Mouse (Mus musculus) regulatory T cell (primary cell): ENCODE measurements around the gene Plxna4.

Experiments used
- in situ Hi-C: fragments of 300-600 bp; cut with MboI, MseI; formaldehyde crosslinking; loops from one replicate; pipeline ENCODE4 v1.15.1; 2025; ENCODE audit warnings: high pct_unique_total_duplicates

Gene Plxna4

DNA sequence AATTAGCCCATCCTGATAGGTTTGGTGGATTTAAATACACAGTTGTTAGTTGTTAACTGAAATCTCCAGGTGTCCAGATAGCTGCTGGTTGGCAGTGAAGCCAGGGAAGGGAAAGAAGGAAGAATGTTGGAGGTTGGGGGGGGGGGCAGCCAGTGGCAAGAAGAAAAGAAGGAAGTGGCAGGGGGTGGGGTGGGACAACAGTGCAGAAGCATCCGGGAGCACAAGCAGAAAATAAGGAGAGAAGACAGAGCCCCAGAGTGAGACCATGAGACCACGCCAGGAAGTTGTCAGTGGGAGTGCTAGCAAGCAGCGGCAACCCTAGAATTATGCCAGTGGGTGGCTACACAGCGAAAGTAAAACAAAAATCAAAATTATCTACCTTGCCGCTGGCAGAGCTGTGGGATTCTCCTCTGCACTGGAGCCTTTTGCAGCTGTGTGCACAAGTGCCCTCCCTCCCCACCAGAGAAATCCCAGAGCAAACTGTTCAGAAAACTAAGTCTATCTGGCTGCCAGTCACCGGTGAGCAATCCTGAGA, 404.3 kb downstream of the Plxna4 start:
- in situ Hi-C loops, result no loop called here

DNA sequence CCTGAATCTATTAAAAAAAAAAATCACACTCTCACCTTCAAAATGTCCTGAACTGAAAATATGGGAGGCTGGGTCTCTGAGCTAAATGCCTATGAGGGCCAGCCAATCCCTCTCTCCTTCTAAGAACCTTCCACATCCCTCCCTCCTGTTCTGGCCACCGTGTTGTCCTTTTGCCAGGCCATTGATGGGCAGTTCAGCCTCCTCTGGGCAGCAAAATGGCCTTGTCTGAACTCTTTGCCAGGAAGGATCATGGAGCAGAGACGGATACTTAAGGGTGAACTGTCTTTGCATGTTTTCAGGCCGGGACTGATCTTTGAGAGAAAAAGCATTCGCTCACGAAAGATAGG, 408.0 kb downstream of the Plxna4 start:
- in situ Hi-C loops, result no loop called here

DNA sequence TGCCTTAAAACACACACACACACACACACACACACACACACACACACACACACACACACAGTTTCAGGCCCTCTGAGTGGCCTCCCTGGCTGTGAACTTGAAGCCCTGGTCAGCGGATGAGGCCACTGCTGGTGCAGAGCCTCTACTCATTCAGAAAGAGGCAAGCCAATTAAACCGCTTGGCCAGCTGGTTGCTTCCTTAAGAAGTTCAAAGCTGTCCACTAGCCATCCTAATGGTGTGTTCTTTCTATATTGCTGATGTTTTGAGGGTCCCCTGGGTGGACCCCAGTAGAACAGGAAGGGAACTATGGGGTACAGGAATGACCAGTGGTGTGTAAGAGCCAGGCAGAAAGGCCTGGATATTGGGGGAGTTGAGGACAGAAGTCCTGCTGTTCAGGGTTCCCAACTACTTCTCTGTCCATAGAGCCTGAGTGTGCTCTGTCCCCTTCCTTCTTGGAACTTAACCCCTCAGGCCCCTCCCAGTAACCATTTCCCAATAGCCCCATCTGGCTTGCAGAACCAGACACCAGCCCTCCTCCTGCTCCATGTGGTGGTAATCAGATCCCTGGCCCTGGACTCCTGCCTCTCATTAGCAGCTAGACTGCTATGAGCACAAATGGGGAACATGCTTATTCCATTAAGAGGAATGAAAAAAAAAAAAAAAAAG, 408.5 kb downstream of the Plxna4 start:
- in situ Hi-C loops, result no loop called here

DNA sequence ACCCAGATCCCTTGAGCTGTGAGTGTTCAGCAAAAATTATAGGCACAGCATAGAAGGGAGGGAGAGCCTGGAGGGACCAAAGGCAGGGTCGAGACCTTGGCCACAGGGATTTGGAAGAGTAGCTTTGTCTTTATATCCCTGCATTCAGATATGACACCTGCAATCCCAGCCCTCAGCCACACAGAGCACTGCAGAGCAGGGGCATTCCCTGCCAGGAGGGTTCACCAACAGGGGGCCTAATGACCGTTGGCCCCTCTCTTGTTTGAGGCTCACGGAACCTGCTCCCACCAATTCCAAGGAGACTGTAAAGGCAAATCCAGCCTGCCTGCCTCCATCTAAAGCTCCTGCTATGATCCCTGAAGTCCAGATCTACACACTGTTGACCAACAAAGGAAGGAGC, 410.1 kb downstream of the Plxna4 start:
- in situ Hi-C loops, result no loop called here

DNA sequence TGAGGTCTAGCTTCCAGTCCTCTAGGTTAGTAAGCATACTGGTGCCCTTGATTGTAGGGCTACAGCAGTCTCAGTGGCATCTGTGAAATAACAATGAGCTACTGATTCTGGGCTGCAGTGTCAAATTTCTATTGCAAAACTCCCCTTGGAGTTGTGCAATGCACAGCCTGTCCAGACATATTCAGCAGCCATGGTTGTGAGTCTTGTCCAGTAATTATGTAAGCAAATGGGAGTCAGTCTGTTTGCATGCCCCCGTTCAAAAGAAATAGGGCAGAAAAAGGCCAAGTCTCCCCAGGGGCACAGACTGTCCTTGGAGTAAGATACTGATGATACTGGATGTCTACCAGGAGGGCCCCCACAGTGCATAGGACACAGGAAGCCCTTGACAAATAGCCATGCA, 420.3 kb downstream of the Plxna4 start:
- in situ Hi-C loops, result no loop called here

DNA sequence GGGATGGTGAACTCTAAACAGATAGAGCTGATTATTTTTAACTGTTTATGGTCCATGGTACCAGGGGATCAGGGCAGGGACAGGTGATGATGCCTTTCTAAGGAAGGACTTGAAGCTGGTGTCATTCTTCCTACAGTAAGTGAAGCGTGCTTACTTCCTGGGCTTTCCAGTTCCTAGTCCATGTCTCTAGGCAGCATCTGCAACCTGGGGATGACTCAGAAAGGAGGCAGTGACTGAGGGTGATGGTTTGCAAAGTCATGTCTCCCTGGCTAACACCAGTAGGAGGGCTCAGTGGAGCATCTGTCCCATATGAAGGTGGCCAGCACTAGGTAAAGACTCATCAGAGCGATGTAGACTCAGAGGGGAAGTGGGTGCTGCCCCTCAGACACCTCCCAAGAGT, 427.6 kb downstream of the Plxna4 start:
- in situ Hi-C loops, result no loop called here

DNA sequence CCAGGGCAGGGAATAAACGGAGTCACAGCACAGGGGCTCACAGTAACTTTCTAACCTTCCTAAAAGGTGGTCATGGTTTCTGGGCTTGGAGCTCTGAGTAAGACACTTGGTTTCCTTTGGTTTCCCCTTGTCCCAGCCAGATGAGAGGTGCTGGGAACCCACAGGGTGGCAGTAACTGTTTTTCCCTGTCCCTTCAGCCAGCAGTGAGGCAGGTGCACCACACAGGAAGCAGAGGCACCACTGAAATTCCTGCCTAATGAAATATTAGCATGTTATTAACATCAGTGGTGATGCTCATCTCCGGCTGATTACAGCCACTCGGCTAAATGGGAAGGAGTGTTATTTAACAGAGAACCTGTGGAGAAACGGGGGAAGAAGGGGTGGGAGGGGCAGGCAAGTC, 428.1 kb downstream of the Plxna4 start:
- in situ Hi-C loops, result no loop called here

DNA sequence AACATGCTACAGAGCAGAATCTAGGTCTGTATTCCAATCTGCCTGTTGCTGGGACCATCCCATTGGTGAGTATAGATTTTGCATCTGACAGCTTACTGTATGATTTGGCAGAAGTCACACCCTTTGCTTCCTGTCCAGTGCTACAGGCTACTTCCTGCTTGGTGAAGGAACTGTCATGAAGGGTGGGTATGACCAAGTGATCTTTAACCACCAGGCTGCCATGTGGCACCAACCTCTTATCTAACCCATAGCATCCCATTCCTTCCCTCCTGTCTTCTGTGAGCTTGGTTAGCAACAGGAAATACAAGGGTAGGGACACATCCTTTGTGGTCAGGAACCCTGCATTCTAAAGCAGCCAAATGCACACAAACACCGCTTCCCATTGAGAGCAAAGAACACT, 429.6 kb downstream of the Plxna4 start:
- in situ Hi-C loops, result no loop called here

DNA sequence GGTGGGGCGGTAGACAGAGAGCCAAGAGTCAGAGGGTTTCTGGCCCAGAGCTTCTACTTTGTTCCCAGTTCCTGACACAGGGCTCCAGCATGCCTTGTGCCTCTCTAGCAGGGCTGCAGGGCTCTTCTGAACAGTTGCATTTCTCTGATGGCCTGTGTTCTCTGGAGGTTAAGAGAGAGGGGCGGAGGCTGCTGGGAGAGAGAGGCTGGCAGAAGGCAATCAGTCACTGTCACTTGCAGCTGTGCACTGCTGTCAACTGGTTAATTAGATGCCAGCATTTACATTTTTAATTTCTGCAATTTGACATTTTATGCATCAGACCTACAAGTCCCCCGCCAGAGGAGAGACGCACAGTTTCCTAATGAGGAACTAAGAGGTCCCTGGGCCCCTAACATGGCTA, 434.8 kb downstream of the Plxna4 start:
- in situ Hi-C loops, result no loop called here

DNA sequence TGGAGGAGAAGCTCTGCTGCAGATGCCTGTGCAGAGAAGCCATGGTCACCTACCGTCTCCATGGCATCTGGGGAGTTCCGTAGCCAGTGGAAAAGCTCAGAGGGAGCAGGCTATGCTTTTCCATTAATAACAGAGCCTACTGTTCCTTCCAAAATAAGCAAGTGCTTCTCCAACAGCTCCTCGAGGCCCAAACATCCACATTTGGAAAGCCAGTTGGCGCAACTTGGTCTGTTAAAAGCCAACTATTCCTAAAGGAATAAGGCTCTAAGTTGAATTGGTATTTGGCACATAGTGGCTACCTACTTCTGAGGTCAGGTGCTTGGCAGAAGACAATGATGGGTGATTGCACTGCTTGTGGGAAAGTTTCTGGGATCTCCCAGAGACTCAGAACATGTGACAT, 437.2 kb downstream of the Plxna4 start:
- in situ Hi-C loops, result no loop called here

DNA sequence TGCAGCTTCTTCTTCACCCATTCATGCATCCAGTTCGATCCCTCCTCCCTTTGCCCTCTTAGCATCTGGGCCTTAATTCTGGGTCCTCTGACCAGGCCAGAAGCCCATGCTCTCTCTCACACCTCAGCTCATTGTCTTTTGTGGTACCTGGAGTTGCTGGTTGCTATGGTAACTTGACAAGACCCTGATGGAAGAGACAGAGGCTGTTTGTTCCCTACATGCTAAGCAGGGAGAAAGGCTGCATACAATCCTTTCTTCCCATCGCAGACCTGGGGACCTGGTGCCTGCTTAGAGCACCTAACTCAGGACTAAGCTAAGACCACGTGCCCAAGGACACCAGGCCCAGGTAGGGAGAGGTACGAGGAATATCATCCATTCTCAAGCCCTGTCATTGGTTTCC, 443.2 kb downstream of the Plxna4 start:
- in situ Hi-C loops, result loop anchor here (25.0 kb wide), 1 partner anchor 807 kb away; no protein-coding TSS in a partner anchor

DNA sequence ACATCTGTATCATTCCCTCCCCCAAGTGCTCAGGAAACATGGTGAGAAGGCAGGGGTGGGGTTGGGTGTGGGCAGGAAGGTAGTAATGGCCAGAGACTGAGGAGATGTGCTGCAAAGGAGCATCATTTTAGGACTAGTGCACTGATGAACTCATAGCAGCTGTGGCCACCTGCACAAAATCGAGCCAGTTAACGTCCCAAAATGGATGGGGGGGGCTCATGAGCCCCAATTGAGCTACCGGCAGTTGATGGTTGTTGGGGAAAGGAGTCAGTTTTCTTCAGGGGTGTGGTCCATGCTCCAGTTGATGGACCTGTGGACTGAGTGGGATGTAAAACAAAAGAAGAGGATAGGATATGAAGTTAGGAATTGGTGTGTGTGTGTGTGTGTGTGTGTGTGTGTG, 448.5 kb downstream of the Plxna4 start:
- in situ Hi-C loops, result loop anchor here (25.0 kb wide), 1 partner anchor 802 kb away; no protein-coding TSS in a partner anchor

DNA sequence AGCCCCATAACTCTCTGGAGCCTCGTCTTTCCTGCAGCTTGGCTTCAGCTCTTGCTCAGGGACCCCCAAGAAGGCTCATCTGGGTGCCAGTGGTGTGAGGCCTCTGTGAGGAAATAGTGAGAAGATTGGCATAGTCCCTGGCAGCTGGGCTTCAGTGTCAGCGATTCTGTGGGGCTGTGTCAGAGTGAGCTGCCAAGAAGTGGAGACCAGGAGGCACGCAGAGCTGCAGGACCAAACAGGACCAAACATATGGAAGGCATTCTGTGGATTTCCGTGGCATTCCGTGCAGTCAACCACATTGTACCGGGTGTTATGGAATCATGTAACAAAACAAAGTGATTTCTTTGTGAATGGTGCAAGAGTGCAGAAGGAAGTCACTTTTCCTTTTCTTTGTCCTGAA, 461.1 kb downstream of the Plxna4 start:
- in situ Hi-C loops, result loop anchor here (25.0 kb wide), 1 partner anchor 790 kb away; no protein-coding TSS in a partner anchor

DNA sequence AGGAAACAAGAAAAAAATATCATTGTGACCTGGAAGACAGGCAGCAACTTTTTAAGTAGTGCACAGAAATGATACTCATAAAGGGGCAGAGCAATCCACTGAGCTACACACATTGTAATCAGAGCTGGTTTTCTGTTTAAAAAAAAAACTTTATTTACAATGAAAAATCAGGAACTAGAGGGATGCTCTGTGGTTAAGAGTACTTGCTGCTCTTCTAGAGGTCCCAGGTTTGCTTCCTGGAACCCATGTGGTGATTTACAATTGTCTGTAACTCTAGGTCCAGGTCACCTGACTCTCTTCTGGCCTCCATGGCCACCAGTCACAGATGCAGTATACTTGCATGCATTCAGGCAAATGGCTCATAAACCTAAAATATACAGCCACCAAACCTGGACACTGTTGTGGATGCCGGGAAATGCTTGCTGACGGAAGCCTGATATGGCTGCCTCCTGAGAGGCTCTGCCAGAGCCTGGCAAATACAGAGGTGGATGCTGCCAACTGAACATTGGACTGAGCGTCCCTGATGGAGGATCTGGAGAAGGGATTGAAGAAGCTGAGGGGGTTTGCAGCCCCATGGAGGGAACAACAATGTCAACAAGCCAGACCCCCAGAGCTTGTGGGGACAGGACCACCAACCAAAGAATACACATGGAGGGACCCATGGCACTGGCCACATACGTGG, 465.3 kb downstream of the Plxna4 start:
- in situ Hi-C loops, result no loop called here

DNA sequence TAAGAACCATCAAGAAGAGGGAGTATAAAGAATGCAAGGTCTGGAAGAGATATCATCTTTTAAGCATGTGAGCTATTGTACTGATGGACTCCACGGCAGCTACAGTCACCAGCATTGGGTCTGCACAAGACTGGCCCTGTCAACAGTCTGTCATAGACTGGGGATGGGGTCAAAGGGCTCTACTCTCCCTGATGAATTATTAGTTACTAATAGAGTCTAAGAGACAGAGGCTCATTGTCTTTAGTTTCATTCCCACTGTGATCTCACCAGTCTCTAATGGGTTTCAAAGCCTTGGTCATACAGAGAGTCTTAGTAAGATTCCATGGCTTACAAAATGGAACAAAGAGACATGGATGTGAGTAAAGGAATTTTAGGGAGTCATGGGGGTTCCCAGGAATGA, 467.1 kb downstream of the Plxna4 start:
- in situ Hi-C loops, result no loop called here

DNA sequence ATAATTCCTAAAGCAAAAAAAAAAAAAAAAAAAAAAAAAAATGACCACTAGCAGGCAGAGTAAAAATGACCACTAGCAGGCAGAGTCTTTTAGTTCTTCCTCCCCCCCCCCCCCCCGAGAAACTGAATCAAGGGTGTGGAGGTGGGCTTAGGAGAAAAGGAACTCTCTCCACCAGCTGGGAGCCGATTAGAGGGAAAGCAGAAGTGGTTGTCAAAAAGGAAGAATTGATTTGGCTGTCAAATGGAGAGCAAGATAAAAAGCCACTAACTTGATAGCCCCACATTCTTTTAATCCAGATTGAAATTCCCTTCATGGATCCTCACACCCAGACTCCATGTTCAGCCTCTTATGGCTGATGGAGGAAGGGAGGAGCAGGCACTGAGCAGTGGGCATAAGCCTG, 478.8 kb downstream of the Plxna4 start:
- in situ Hi-C loops, result no loop called here

DNA sequence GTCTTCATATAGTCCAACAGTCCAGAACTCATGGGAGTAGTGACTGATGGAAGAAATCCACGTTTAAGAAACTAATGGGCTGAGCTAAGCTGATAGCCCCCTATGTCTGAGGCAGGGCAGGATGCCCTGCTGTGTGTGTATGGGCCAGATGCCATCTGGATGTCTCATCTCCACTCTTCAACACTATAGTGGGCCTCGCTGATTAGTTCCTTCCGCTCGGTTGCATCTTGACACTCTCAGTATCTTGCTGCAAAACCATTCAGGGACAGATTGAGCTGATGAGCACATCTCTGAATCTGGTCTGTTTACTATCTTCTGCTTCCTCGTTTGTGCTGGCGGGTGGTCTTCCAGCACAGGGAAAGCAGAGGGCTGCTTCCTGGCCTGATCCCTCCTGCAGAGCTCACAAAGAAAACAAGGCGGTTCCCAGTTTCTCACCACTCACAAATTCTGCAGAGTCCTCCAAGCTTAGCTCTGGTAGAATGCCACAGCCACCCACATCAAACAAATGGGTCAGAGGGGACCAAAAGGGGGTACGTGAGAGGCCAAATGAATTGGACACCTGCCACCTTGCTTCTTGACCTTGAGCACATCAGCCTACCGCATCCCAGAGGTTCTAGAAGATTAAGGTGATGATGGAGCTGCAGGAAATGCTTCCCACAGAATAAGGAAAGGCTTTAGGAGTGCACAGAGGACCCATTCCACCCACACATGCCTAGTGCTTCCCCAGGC, 482.3 kb downstream of the Plxna4 start:
- in situ Hi-C loops, result no loop called here
